Mouse (Mus musculus) limb, embryonic 10.5 days (tissue): ENCODE data around the gene Pdzk1. TPM values are rescaled to one million over a fixed set of nuclear protein-coding genes. Genes with fewer than 3 reads are reported as not detected.
A peak's percentile ranks its signal among the peaks of the same experiment; 100 is the strongest.

Experiments used
- DNase-seq: peaks from one replicate; pipeline ENCODE4 v3.0.0-alpha.2; 2017; ENCODE audit warnings: low spot score
- H3K27ac ChIP-seq: fragments of 300-500 bp; sonication (generic); 2 replicates; pipeline ENCODE4 v1.5.1; 2016; ENCODE audit warnings: mild to moderate bottlenecking
- H3K27me3 ChIP-seq: fragments of 300-500 bp; sonication (generic); 2 replicates; pipeline ENCODE4 v1.6.1; 2016; ENCODE audit warnings: low read depth, mild to moderate bottlenecking; ENCODE audit not compliant: poor library complexity, severe bottlenecking
- H3K36me3 ChIP-seq: fragments of 300-500 bp; sonication (generic); 2 replicates; pipeline ENCODE4 v1.6.1; 2016; ENCODE audit warnings: mild to moderate bottlenecking, moderate library complexity
- H3K4me1 ChIP-seq: fragments of 300-500 bp; sonication (generic); 2 replicates; pipeline ENCODE4 v1.6.1; 2016
- H3K4me3 ChIP-seq: fragments of 300-500 bp; sonication (generic); 2 replicates; pipeline ENCODE4 v1.5.1; 2016; ENCODE audit warnings: mild to moderate bottlenecking, moderate library complexity
- H3K9me3 ChIP-seq: fragments of 300-500 bp; sonication (generic); replicated peaks from 2 replicates; pipeline ENCODE4 v1.6.1; 2016; ENCODE audit warnings: mild to moderate bottlenecking
- WGBS: fragments of 180-500 bp; shearing (Covaris S2); methylation state at CpG from one replicate; pipeline ENCODE4 v1.1.7; 2016; 5-methylcytosine and 5-hydroxymethylcytosine counted together
- polyA plus RNA-seq: library from polyadenylated mRNA; unstranded; fragments of >200 nt; fragmentation: Nextera tagmentation; extraction: Ambion mirVana; gene quantifications from 2 replicates; pipeline ENCODE4 v1.2.1, GENCODE M21; 2016

Gene Pdzk1
- not detected in 2 replicates for polyA plus RNA-seq

DNA sequence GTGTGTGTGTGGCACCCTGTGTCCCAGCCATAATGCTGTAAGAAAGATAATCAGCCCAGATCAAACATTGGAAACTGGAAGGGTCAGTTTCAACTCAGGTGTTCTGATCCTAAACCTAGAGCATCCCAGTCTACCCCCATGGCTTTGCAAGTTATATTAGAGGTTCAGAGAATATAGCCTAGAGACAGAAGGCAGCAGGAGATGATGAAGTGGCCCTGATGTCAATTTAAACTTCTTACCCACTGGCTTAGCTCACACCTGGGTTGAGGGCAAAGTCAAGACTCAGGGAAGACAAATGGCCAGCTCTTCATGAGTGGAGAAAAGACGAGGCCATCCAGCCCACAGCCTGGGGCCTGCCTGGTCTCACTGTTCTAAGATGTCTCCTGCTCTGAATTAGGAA, at the start of gene Pdzk1, which contains the start of gene Cd160:
Gene Pdzk1, plus strand, starts transcription at position 301 of the 400 bp plus-strand sequence.
Gene Cd160, minus strand, starts transcription at position 368 of the 400 bp plus-strand sequence.
- peaks cover 3% of the 10 kb centered on the region; the same call in 1 of the 2 replicates for H3K4me1 ChIP-seq
- H3K9me3 ChIP-seq, result no peaks in the 10 kb centered on the region
- no peaks in the 10 kb centered on the region for H3K36me3 ChIP-seq
- WGBS, result 65% methylated on average over 1 of the region's 1 CpGs
- no peak within 1 kb of the TSS for H3K27ac ChIP-seq
- H3K4me3 ChIP-seq, result no peak within 1 kb of the TSS
- H3K27me3 ChIP-seq, result 0 out of 2 replicates have a peak, but pooled peaks cover 3% of the 10 kb centered on the region
- no peak for DNase-seq

GRCm38 (mm10) chr3:96782236-96782635, 46.8 kb upstream of the Pdzk1 start:
- DNase-seq, result no peak
- Histone ChIP-seq H3K9me3 (no peaks in the 10 kb centered on the region), H3K4me1 (no peaks in the 10 kb centered on the region), H3K27me3 (no peaks in the 10 kb centered on the region), H3K4me3 (no peak overlapping the region), H3K36me3 (peaks cover 35% of the 10 kb centered on the region), H3K27ac (no peak overlapping the region)
- 77% methylated on average over 8 of the region's 8 CpGs for WGBS

DNA sequence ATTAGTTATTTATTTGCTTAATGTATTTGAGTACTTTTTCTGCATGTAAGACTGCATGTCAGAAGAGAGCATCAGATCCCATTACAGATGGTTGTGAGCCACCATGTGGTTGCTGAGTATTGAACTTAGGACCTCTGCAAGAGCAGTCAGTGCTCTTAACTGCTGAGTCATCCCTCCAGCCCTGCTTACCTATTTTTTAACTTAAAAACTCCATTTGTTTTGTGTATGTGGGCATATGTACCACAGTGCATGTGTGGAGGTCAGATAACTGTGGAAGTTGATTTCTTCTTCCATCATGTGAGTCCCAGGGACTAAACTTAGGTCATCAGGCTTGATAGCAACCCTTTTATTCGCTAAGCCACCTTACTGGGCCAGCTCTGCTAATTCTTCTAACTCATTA, 41.3 kb upstream of the Pdzk1 start:
- DNase-seq, result no peak
- Histone ChIP-seq H3K27ac (no peak overlapping the region), H3K4me3 (no peak overlapping the region), H3K36me3 (peaks cover 73% of the 10 kb centered on the region), H3K27me3 (no peaks in the 10 kb centered on the region), H3K4me1 (no peaks in the 10 kb centered on the region), H3K9me3 (no peaks in the 10 kb centered on the region)
- WGBS, result 91% methylated on average over 1 of the region's 1 CpGs

DNA sequence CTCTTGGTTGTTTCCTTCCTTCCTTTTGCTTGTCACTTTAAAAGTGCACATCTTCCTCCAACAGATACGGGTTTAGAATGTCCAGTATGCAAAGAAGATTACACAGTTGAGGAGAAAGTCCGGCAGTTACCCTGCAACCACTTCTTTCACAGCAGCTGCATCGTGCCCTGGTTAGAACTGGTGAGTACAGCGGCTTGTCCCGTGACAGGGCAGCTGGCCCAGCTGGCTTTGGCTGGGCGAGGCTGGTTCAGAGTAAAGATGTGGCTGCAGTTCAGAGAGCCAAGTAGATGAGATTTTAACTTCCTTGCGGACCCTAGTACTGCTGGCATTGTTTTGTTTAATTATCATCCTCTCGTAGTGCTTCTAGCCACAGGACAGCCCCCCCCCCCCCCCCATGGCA, 40.6 kb upstream of the Pdzk1 start:
- Histone ChIP-seq H3K27me3 (no peaks in the 10 kb centered on the region), H3K36me3 (peaks cover 78% of the 10 kb centered on the region), H3K4me3 (no peak overlapping the region), H3K9me3 (no peaks in the 10 kb centered on the region), H3K27ac (no peak overlapping the region), H3K4me1 (no peaks in the 10 kb centered on the region)
- no peak for DNase-seq
- whole genome bisulfite sequencing, result 93% methylated on average over 8 of the region's 8 CpGs

DNA sequence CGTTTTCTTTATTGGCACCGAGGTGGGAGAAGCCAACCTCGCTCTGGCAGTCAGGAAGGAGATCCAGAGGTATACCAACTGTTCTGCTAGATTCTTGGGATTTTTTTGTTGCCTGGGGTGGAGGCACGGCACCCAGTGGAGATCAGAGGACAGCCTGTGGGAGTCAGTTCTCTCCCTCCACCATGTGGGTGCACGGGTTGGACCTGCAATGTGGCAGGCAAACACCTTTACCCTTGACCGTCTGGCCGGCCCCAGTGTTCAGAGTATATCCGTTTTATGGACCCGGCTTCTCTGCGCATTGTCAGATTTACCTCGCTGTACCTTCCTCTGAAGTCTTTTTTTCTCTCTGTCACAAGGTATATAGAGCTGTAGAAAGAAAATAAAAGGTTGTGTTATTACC, 28.8 kb upstream of the Pdzk1 start:
- Histone ChIP-seq H3K4me1 (no peaks in the 10 kb centered on the region), H3K27me3 (no peaks in the 10 kb centered on the region), H3K9me3 (no peaks in the 10 kb centered on the region), H3K4me3 (no peak overlapping the region), H3K27ac (no peak overlapping the region), H3K36me3 (peaks cover 9% of the 10 kb centered on the region)
- DNase-seq, result no peak
- 89% methylated on average over 11 of the region's 11 CpGs for WGBS

GRCm38 (mm10) chr3:96802214-96802613, 26.9 kb upstream of the Pdzk1 start:
- Histone ChIP-seq H3K27ac (no peak overlapping the region), H3K36me3 (no peaks in the 10 kb centered on the region), H3K4me3 (no peak overlapping the region), H3K9me3 (no peaks in the 10 kb centered on the region), H3K27me3 (no peaks in the 10 kb centered on the region), H3K4me1 (no peaks in the 10 kb centered on the region)
- 75% methylated on average over 1 of the region's 1 CpGs for WGBS
- no peak for DNase-seq

DNA sequence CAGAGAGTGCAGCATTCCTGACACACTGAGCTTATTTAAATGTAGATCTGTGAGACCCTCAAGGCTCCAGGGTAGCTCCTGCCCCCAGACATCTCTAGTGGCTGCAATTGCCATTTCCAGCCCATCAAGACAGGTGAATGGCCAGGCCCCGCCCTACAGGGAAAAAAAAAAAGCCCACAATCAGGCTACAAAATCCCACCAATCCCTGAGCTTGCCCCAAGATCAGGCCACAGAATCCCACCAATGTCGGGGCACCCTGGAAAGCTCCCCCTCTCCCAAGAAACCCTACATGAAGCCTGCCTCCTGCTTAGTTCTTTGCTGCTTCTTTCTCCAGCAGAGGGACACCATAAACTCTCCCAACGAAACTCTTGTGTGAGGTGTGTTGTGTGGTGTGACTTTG, 20.9 kb upstream of the Pdzk1 start:
- H3K27ac ChIP-seq, result no peak overlapping the region
- 78% methylated on average over 3 of the region's 3 CpGs for WGBS

GRCm38 (mm10) chr3:96808651-96809050, 20.4 kb upstream of the Pdzk1 start:
- WGBS, result 85% methylated on average over 3 of the region's 3 CpGs
- Histone ChIP-seq H3K27me3 (peaks cover 3% of the 10 kb centered on the region; the same call in 1 of the 2 replicates), H3K27ac (peak overlapping the region; percentile 17; the same call in 1 of the 2 replicates), H3K9me3 (no peaks in the 10 kb centered on the region), H3K4me3 (no peak overlapping the region), H3K4me1 (peaks cover 10% of the 10 kb centered on the region), H3K36me3 (no peaks in the 10 kb centered on the region)
- DNase-seq, result no peak

More for the DNA sequence above, 20.9 kb upstream of the Pdzk1 start:
- H3K27me3 ChIP-seq, result no peaks in the 10 kb centered on the region
- no peaks in the 10 kb centered on the region for H3K9me3 ChIP-seq
- H3K4me3 ChIP-seq, result no peak overlapping the region
- peaks cover 5% of the 10 kb centered on the region for H3K4me1 ChIP-seq
- H3K36me3 ChIP-seq, result no peaks in the 10 kb centered on the region
- no peak for DNase-seq

- Histone ChIP-seq H3K36me3 (no peaks in the 10 kb centered on the region), H3K4me3 (no peak overlapping the region), H3K9me3 (no peaks in the 10 kb centered on the region), H3K27me3 (peaks cover 25% of the 10 kb centered on the region), H3K4me1 (peaks cover 20% of the 10 kb centered on the region), H3K27ac (no peak overlapping the region)
- WGBS, result 89% methylated on average over 3 of the region's 3 CpGs
- DNase-seq, result no peak
Measured at GRCm38 (mm10) chr3:96811232-96811631, 17.9 kb upstream of the Pdzk1 start.

DNA sequence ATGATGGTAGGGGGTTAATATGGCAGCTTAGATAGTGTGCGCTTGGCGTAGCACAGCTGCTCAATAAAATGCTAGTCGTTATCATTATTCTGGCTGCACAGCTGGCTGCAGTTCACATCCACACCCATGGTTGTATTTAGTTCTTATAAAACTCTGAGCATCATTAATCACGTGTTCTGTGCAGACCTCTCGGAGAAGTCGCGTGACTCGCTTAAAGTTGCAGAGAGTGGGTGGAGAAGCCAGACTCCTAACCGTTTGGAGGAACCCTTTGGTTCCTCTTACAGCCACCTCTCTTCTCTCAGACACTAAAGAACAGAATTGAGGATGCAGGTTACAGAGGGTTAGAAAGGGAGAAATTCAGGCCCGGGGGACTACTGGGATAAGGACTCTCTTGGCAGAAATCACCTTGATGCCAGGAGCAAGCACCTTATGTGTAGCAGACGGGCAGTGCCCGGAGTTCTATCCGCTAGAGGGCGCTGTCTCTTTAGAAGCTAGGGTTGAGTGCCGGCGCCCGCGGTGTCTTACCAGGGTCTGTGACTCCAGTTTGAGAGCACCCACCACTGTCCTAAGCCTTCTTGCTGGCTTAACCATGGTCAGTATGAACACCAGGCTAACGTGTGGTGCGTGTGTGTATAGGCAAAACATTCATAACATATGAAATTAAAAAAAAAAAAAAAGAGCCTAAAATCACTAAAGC, 16.5 kb upstream of the Pdzk1 start:
- H3K4me1 ChIP-seq, result peaks cover 20% of the 10 kb centered on the region
- H3K27me3 ChIP-seq, result peaks cover 25% of the 10 kb centered on the region
- no peak overlapping the region for H3K4me3 ChIP-seq
- H3K27ac ChIP-seq, result no peak overlapping the region
- no peaks in the 10 kb centered on the region for H3K36me3 ChIP-seq
- no peaks in the 10 kb centered on the region for H3K9me3 ChIP-seq
- 44% methylated on average over 20 of the region's 20 CpGs for whole genome bisulfite sequencing
- peak; percentile 84 for DNase-seq

GRCm38 (mm10) chr3:96813106-96813505, 16.0 kb upstream of the Pdzk1 start:
- Histone ChIP-seq H3K36me3 (no peaks in the 10 kb centered on the region), H3K4me3 (no peak overlapping the region), H3K27ac (no peak overlapping the region), H3K27me3 (peaks cover 25% of the 10 kb centered on the region), H3K9me3 (no peaks in the 10 kb centered on the region), H3K4me1 (peaks cover 20% of the 10 kb centered on the region)
- WGBS, result 15% methylated on average over 9 of the region's 9 CpGs
- peak; percentile 68 for DNase-seq

GRCm38 (mm10) chr3:96813591-96814244, 15.4 kb upstream of the Pdzk1 start:
- H3K36me3 ChIP-seq, result no peaks in the 10 kb centered on the region
- no peaks in the 10 kb centered on the region for H3K9me3 ChIP-seq
- WGBS, result 47% methylated on average over 7 of the region's 7 CpGs
- no peak overlapping the region for H3K4me3 ChIP-seq
- H3K27ac ChIP-seq, result no peak overlapping the region
- peaks cover 20% of the 10 kb centered on the region for H3K4me1 ChIP-seq
- DNase-seq, result no peak
- peaks cover 25% of the 10 kb centered on the region for H3K27me3 ChIP-seq

DNA sequence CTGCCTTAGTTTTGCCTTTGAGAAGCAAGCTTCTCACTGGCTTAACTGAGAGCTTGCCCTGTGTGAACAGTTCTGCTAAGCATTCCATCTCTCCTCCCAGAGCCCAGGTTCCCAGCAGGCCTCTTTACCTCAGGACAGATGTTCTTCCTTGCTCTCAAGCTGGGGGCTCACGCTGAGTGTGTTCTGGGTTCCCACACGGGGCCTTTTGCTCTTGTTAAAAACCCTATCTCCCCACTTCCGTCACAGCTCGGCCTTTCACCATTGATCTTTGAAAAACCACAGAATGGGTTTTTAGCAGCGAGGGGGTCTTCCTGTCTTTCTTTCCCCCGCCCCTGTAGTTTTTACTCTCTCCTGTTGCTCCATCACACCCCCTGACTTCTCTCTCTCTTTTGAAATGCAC, 14.7 kb upstream of the Pdzk1 start:
- Histone ChIP-seq H3K9me3 (no peaks in the 10 kb centered on the region), H3K4me1 (peaks cover 20% of the 10 kb centered on the region), H3K27ac (no peak overlapping the region), H3K4me3 (no peak overlapping the region), H3K27me3 (peaks cover 25% of the 10 kb centered on the region), H3K36me3 (no peaks in the 10 kb centered on the region)
- 41% methylated on average over 6 of the region's 6 CpGs for WGBS
- DNase-seq, result no peak
